12 mouse cellular contexts compared by ENCODE assay signal in the genomic region with DNA sequence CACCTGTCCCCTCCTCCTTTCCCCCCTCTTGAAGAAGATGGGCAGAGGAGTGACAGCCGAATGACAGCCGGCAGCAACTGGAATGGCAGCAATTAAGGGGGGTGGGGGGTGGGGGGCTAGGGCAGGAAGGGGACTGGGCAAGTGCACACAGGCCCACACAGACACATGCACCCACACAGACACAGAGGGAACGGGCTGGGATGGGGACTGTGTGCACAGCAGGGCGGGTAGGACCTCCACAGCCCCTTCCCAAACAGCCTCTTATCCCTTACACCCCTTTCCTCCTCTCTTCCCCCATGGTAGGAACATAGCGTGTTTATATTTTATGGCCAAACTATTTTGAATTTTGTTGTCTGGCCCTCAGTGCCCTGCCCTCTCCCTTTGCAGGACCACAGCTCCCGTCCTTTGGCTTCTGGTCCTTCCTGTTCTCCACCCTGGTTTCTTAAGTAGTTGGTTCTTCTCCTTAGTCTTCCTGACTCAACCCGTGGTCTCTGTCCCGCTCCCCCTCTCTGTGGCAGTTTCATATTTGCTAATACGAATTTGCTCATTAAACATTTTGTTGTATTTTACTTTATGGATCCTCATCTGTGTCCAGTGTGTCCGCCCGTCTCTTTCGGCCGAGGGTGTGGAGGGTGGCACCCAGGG. TPM values are rescaled to one million over a fixed set of nuclear protein-coding genes. Genes with fewer than 3 reads are reported as not detected.
DNase-seq lines count a peak whose midpoint lies in the region; ATAC-seq and TF ChIP-seq lines count a peak whose summit lies in the region.
"Not testable (repeated sequence)": the region's sequence is repeated elsewhere in the genome, so short reads cannot be mapped to it uniquely, and the experiment has no call there.
"Had no signal": no experiment of that assay in that cellular context is flagged by ENCODE, and none has a peak within 500 bp of the region (broad histone marks: within the 10 kb centered on the region; RNA-seq: fewer than 3 reads in every experiment).

No protein-coding gene starts in this region.

- peak; percentile 0 for ATAC-seq in Patski
- ATAC-seq in heart, embryonic 12.5 days (ENCODE audit: insufficient number of reproducible peaks, low FRiP score) = peak; percentile 22; the same call in 1 of the 2 replicates
- ATAC-seq in hindbrain, postnatal 0 days = peak; percentile 11
- ATAC-seq in limb, embryonic 11.5 days (ENCODE audit: insufficient number of reproducible peaks, low FRiP score, low TSS enrichment, low read depth) = peak; percentile 24
- ATAC-seq in midbrain, embryonic 16.5 days = peak; percentile 62
- ATAC-seq in stomach, embryonic 16.5 days (ENCODE audit: insufficient read depth, low FRiP score) = not testable (repeated sequence)

- POLR2A ChIA-PET in Patski (lab: Charles Lee) = not testable (repeated sequence)

- peaks cover 78% of the 10 kb centered on the region for H3K36me3 ChIP-seq in erythroblast, embryonic 14.5 days (ENCODE audit: control insufficient read depth)
- peaks cover 58% of the 10 kb centered on the region for H3K36me3 ChIP-seq in heart, embryonic 12.5 days
- peaks cover 22% of the 10 kb centered on the region; the same call in 1 of the 2 replicates for H3K36me3 ChIP-seq in hindbrain, postnatal 0 days (ENCODE audit: insufficient read depth, low read length)
- peaks cover 22% of the 10 kb centered on the region for H3K36me3 ChIP-seq in limb, embryonic 11.5 days (ENCODE audit: control insufficient read depth, insufficient read depth, low read length)
- peaks cover 20% of the 10 kb centered on the region for H3K36me3 ChIP-seq in midbrain, embryonic 16.5 days (ENCODE audit: control insufficient read depth, insufficient read depth, low read length)
- H3K36me3 ChIP-seq in stomach, embryonic 16.5 days (ENCODE audit: control insufficient read depth, insufficient read depth, low read length) = peaks cover 26% of the 10 kb centered on the region

- DNase-seq in Patski (ENCODE audit: low read depth, low spot score); hindbrain, postnatal 0 days (ENCODE audit: low spot score); limb, embryonic 11.5 days (ENCODE audit: low spot score); lung, adult 2 months: not testable (repeated sequence)

- TF ChIP-seq POLR2A in lung, adult 2 months (IDR thresholded peaks at IDR 0.05; ENCODE audit: borderline replicate concordance, extremely low read depth, low read depth, low read length) = not testable (repeated sequence)

- peak overlapping the region; percentile 100 for H3K4me3 ChIP-seq in erythroblast, embryonic 14.5 days (replicated peaks)
- peak overlapping the region; percentile 98 for H3K4me3 ChIP-seq in heart, embryonic 12.5 days
- H3K4me3 ChIP-seq in hindbrain, postnatal 0 days (ENCODE audit: low read length) = peak overlapping the region; percentile 85
- peak overlapping the region; percentile 96 for H3K4me3 ChIP-seq in limb, embryonic 11.5 days (ENCODE audit: low read depth, low read length)
- H3K4me3 ChIP-seq in lung, adult 2 months (replicated peaks; ENCODE audit: extremely low read depth, low read depth, low read length) = peak overlapping the region; percentile 58
- peak overlapping the region; percentile 99 for H3K4me3 ChIP-seq in midbrain, embryonic 16.5 days (ENCODE audit: low read depth, low read length)
- H3K4me3 ChIP-seq in stomach, embryonic 16.5 days (replicated peaks; ENCODE audit: low read length) = peak overlapping the region; percentile 100

- H3K4me1 ChIP-seq in erythroblast, embryonic 14.5 days (ENCODE audit: control insufficient read depth) = peaks cover 74% of the 10 kb centered on the region
- H3K4me1 ChIP-seq in heart, embryonic 12.5 days (replicated peaks) = peaks cover 28% of the 10 kb centered on the region
- peaks cover 11% of the 10 kb centered on the region for H3K4me1 ChIP-seq in hindbrain, postnatal 0 days (ENCODE audit: insufficient read depth, low read length)
- not testable (repeated sequence) for H3K4me1 ChIP-seq in limb, embryonic 11.5 days (ENCODE audit: control insufficient read depth, insufficient read depth, low read length); lung, adult 2 months (ENCODE audit: control insufficient read depth, insufficient read depth, low read length)
- H3K4me1 ChIP-seq in midbrain, embryonic 16.5 days (ENCODE audit: control insufficient read depth, insufficient read depth, low read length) = peaks cover 24% of the 10 kb centered on the region
- peaks cover 21% of the 10 kb centered on the region; the same call in 1 of the 2 replicates for H3K4me1 ChIP-seq in stomach, embryonic 16.5 days (ENCODE audit: control insufficient read depth, insufficient read depth, low read length)

- WGBS in heart, embryonic 12.5 days = 49% methylated on average over 11 of the region's 13 CpGs
- WGBS in hindbrain, postnatal 0 days = 46% methylated on average over 9 of the region's 13 CpGs
- WGBS in limb, embryonic 11.5 days = 48% methylated on average over 9 of the region's 13 CpGs
- WGBS in lung, adult 2 months = 26% methylated on average over 10 of the region's 13 CpGs
- WGBS in midbrain, embryonic 16.5 days = 46% methylated on average over 7 of the region's 13 CpGs
- 41% methylated on average over 10 of the region's 13 CpGs for WGBS in stomach, embryonic 16.5 days

- CTCF ChIA-PET in Patski (lab: Charles Lee) = interaction anchor here (1.3 kb wide), 1 partner anchor 10 kb away, joined by 3 read pairs; no protein-coding TSS in a partner anchor

- in situ Hi-C loops in Patski (cut with MboI; ENCODE audit: low pct_unique_long_range_greater_than_20kb) = loop anchor here (25.0 kb wide), 1 partner anchor 917 kb away; a partner anchor contains a TSS

- H3K4me2 ChIP-seq in heart, embryonic 12.5 days = peak overlapping the region; percentile 86
- peak overlapping the region; percentile 71 for H3K4me2 ChIP-seq in hindbrain, postnatal 0 days (ENCODE audit: low read depth, low read length)
- peak overlapping the region; percentile 37; the same call in 1 of the 2 replicates for H3K4me2 ChIP-seq in limb, embryonic 11.5 days (ENCODE audit: low read depth, severe bottlenecking)
- peak overlapping the region; percentile 63 for H3K4me2 ChIP-seq in midbrain, embryonic 16.5 days (ENCODE audit: low read length)
- peak overlapping the region; percentile 87 for H3K4me2 ChIP-seq in stomach, embryonic 16.5 days (ENCODE audit: low read depth, low read length)

- not testable (repeated sequence) for H3K9me3 ChIP-seq in erythroblast, embryonic 14.5 days (ENCODE audit: control insufficient read depth, low read length); heart, embryonic 12.5 days (replicated peaks); hindbrain, postnatal 0 days (ENCODE audit: low read length); limb, embryonic 11.5 days (ENCODE audit: control insufficient read depth, low read length); midbrain, embryonic 16.5 days (replicated peaks; ENCODE audit: control insufficient read depth, low read length, poor library complexity, severe bottlenecking); stomach, embryonic 16.5 days (replicated peaks; ENCODE audit: control insufficient read depth, low read length)

- TF ChIP-seq CTCF in Patski (IDR thresholded peaks at IDR 0.05); hindbrain, postnatal 0 days (IDR thresholded peaks at IDR 0.05; ENCODE audit: low read depth); lung, adult 2 months (IDR thresholded peaks at IDR 0.05; ENCODE audit: insufficient read depth, low read length): not testable (repeated sequence)

- H3K27ac ChIP-seq in heart, embryonic 12.5 days (ENCODE audit: poor library complexity, severe bottlenecking) = peak overlapping the region; percentile 96
- H3K27ac ChIP-seq in hindbrain, postnatal 0 days = peak overlapping the region; percentile 94
- H3K27ac ChIP-seq in limb, embryonic 11.5 days (replicated peaks; ENCODE audit: low read depth, low read length) = peak overlapping the region; percentile 84; the same call in 1 of the 2 replicates
- peak overlapping the region; percentile 89 for H3K27ac ChIP-seq in midbrain, embryonic 16.5 days (ENCODE audit: low read length)
- H3K27ac ChIP-seq in stomach, embryonic 16.5 days (ENCODE audit: low read length) = peak overlapping the region; percentile 95

- peak overlapping the region; percentile 98 for H3K9ac ChIP-seq in heart, embryonic 12.5 days
- H3K9ac ChIP-seq in hindbrain, postnatal 0 days (replicated peaks; ENCODE audit: low read length) = peak overlapping the region; percentile 94; the same call in 1 of the 2 replicates
- H3K9ac ChIP-seq in limb, embryonic 11.5 days (ENCODE audit: low read length) = not testable (repeated sequence)
- H3K9ac ChIP-seq in midbrain, embryonic 16.5 days (ENCODE audit: low read depth, low read length) = peak overlapping the region; percentile 96
- peak overlapping the region; percentile 98 for H3K9ac ChIP-seq in stomach, embryonic 16.5 days (ENCODE audit: low read length)

- not testable (repeated sequence) for H3K27me3 ChIP-seq in Patski; erythroblast, embryonic 14.5 days (ENCODE audit: control insufficient read depth); heart, embryonic 12.5 days (replicated peaks); hindbrain, postnatal 0 days (ENCODE audit: insufficient read depth, low read length); limb, embryonic 11.5 days (ENCODE audit: control insufficient read depth, insufficient read depth, low read length); midbrain, embryonic 16.5 days (ENCODE audit: control insufficient read depth, insufficient read depth, low read depth, low read length); stomach, embryonic 16.5 days (ENCODE audit: control insufficient read depth, insufficient read depth, low read length)

RNA-seq across cellular contexts. Expression of a gene that starts 0.5 kb away (rescaled TPM):
- polyA plus RNA-seq in Patski (2021) = 138 TPM
- 227 and 231 TPM in 2 replicates for polyA plus RNA-seq in erythroblast, embryonic 14.5 days (2012)
- polyA plus RNA-seq in heart, embryonic 12.5 days (2016; fragmentation: Nextera tagmentation; extraction: Ambion mirVana) = 52.1 TPM in 2 replicates
- total RNA-seq in hindbrain, postnatal 0 days (2014; rRNA removed) = 433 and 507 TPM in 2 replicates
- polyA plus RNA-seq in hindbrain, postnatal 0 days (2015; fragmentation: Nextera tagmentation; extraction: Ambion mirVana) = 107 and 111 TPM in 2 replicates
- polyA plus RNA-seq in limb, embryonic 11.5 days (2014; fragmentation: Nextera tagmentation; extraction: Ambion mirVana) = 60.1 and 62.2 TPM in 2 replicates
- 151 and 160 TPM in 2 replicates for polyA plus RNA-seq in lung, adult 2 months (2012; rRNA removed)
- 107 and 120 TPM in 2 replicates for polyA plus RNA-seq in midbrain, embryonic 16.5 days (2015; fragmentation: Nextera tagmentation; extraction: Ambion mirVana)
- polyA plus RNA-seq in stomach, embryonic 16.5 days (2015; fragmentation: Nextera tagmentation; extraction: Ambion mirVana) = 50.2 and 50.4 TPM in 2 replicates

RNA-seq across cellular contexts. Expression of a gene that starts 17.5 kb away (rescaled TPM):
- 216 TPM for polyA plus RNA-seq in Patski (2021)
- polyA plus RNA-seq in erythroblast, embryonic 14.5 days (2012) = 43.1 and 44.9 TPM in 2 replicates
- 81.7 and 83.9 TPM in 2 replicates for polyA plus RNA-seq in heart, embryonic 12.5 days (2016; fragmentation: Nextera tagmentation; extraction: Ambion mirVana)
- 146 and 153 TPM in 2 replicates for total RNA-seq in hindbrain, postnatal 0 days (2014; rRNA removed)
- polyA plus RNA-seq in hindbrain, postnatal 0 days (2015; fragmentation: Nextera tagmentation; extraction: Ambion mirVana) = 85.7 and 86.9 TPM in 2 replicates
- 193 and 203 TPM in 2 replicates for polyA plus RNA-seq in limb, embryonic 11.5 days (2014; fragmentation: Nextera tagmentation; extraction: Ambion mirVana)
- polyA plus RNA-seq in lung, adult 2 months (2012; rRNA removed) = 145 and 189 TPM in 2 replicates
- 96.7 and 103 TPM in 2 replicates for polyA plus RNA-seq in midbrain, embryonic 16.5 days (2015; fragmentation: Nextera tagmentation; extraction: Ambion mirVana)
- 76.3 and 81.1 TPM in 2 replicates for polyA plus RNA-seq in stomach, embryonic 16.5 days (2015; fragmentation: Nextera tagmentation; extraction: Ambion mirVana)

RNA-seq across cellular contexts. Expression of a gene that starts 28.1 kb away (rescaled TPM):
- polyA plus RNA-seq in Patski (2021) = 22.4 TPM
- 0.10 and 0.26 TPM in 2 replicates for polyA plus RNA-seq in erythroblast, embryonic 14.5 days (2012)
- polyA plus RNA-seq in heart, embryonic 12.5 days (2016; fragmentation: Nextera tagmentation; extraction: Ambion mirVana) = 16.6 and 17.7 TPM in 2 replicates
- 69.6 and 90.7 TPM in 2 replicates for total RNA-seq in hindbrain, postnatal 0 days (2014; rRNA removed)
- 117 and 128 TPM in 2 replicates for polyA plus RNA-seq in hindbrain, postnatal 0 days (2015; fragmentation: Nextera tagmentation; extraction: Ambion mirVana)
- 31.8 and 32.9 TPM in 2 replicates for polyA plus RNA-seq in limb, embryonic 11.5 days (2014; fragmentation: Nextera tagmentation; extraction: Ambion mirVana)
- polyA plus RNA-seq in lung, adult 2 months (2012; rRNA removed) = 36.0 and 37.9 TPM in 2 replicates
- polyA plus RNA-seq in midbrain, embryonic 16.5 days (2015; fragmentation: Nextera tagmentation; extraction: Ambion mirVana) = 101 and 117 TPM in 2 replicates
- 19.2 and 20.2 TPM in 2 replicates for polyA plus RNA-seq in stomach, embryonic 16.5 days (2015; fragmentation: Nextera tagmentation; extraction: Ambion mirVana)

RNA-seq across cellular contexts. Expression of a gene that starts 37.3 kb away (rescaled TPM):
- polyA plus RNA-seq in Patski (2021) = not detected
- not detected in 2 replicates for polyA plus RNA-seq in erythroblast, embryonic 14.5 days (2012)
- polyA plus RNA-seq in heart, embryonic 12.5 days (2016; fragmentation: Nextera tagmentation; extraction: Ambion mirVana) = not detected in 2 replicates
- total RNA-seq in hindbrain, postnatal 0 days (2014; rRNA removed) = not detected in 2 replicates
- polyA plus RNA-seq in hindbrain, postnatal 0 days (2015; fragmentation: Nextera tagmentation; extraction: Ambion mirVana) = 0.16 TPM in 1 of 2 replicates, not detected in the other
- not detected in 2 replicates for polyA plus RNA-seq in limb, embryonic 11.5 days (2014; fragmentation: Nextera tagmentation; extraction: Ambion mirVana)
- not detected in 2 replicates for polyA plus RNA-seq in lung, adult 2 months (2012; rRNA removed)
- not detected in 2 replicates for polyA plus RNA-seq in midbrain, embryonic 16.5 days (2015; fragmentation: Nextera tagmentation; extraction: Ambion mirVana)
- not detected in 2 replicates for polyA plus RNA-seq in stomach, embryonic 16.5 days (2015; fragmentation: Nextera tagmentation; extraction: Ambion mirVana)
- total RNA-seq: adrenal gland, postnatal 4 days; gastrocnemius, adult 8-10 months; heart, postnatal 14 days; layer of hippocampus, postnatal 36 days had no signal

RNA-seq across cellular contexts. Expression of a gene that starts 41.2 kb away (rescaled TPM):
- polyA plus RNA-seq in Patski (2021) = 6.3 TPM
- polyA plus RNA-seq in erythroblast, embryonic 14.5 days (2012) = 0.06 and 0.09 TPM in 2 replicates
- polyA plus RNA-seq in heart, embryonic 12.5 days (2016; fragmentation: Nextera tagmentation; extraction: Ambion mirVana) = 3.6 and 4.9 TPM in 2 replicates
- 6.0 and 6.8 TPM in 2 replicates for total RNA-seq in hindbrain, postnatal 0 days (2014; rRNA removed)
- polyA plus RNA-seq in hindbrain, postnatal 0 days (2015; fragmentation: Nextera tagmentation; extraction: Ambion mirVana) = 4.5 and 5.6 TPM in 2 replicates
- 2.7 and 4.1 TPM in 2 replicates for polyA plus RNA-seq in limb, embryonic 11.5 days (2014; fragmentation: Nextera tagmentation; extraction: Ambion mirVana)
- 5.2 and 6.9 TPM in 2 replicates for polyA plus RNA-seq in lung, adult 2 months (2012; rRNA removed)
- 10.5 and 10.8 TPM in 2 replicates for polyA plus RNA-seq in midbrain, embryonic 16.5 days (2015; fragmentation: Nextera tagmentation; extraction: Ambion mirVana)
- polyA plus RNA-seq in stomach, embryonic 16.5 days (2015; fragmentation: Nextera tagmentation; extraction: Ambion mirVana) = 5.9 and 6.1 TPM in 2 replicates

Comparison
In these comparisons a context has a peak if more than half of its experiments do, and no peak if none do; other contexts are left out.
1. H3K4me2 ChIP-seq: peak in every context shown above with its lines; median percentile 87 in stomach, embryonic 16.5 days; 86 in heart, embryonic 12.5 days; 71 in hindbrain, postnatal 0 days; 63 in midbrain, embryonic 16.5 days; 37 in limb, embryonic 11.5 days.
2. RNA of a gene that starts 28.1 kb away (polyA plus RNA-seq): 117 to 128 TPM in hindbrain, postnatal 0 days, 101 to 117 TPM in midbrain, embryonic 16.5 days, 36.0 to 37.9 TPM in lung, adult 2 months, 31.8 to 32.9 TPM in limb, embryonic 11.5 days, 22.4 TPM in Patski (single experiment), 19.2 to 20.2 TPM in stomach, embryonic 16.5 days and 16.6 to 17.7 TPM in heart, embryonic 12.5 days; 0.10 to 0.26 TPM in erythroblast, embryonic 14.5 days; every median in the first group is over 10 times any median in the second.
3. Peak in every context shown above with its lines, with median percentiles within 50 percentile points of each other: H3K4me3 ChIP-seq and H3K27ac ChIP-seq.